Mouse (Mus musculus): Measurements from ENCODE around the gene Cyb5d1. TPM values are rescaled to one million over a fixed set of nuclear protein-coding genes. Genes with fewer than 3 reads are reported as not detected.

Gene Cyb5d1
- polyA plus RNA-seq, 2 experiments = 22.3 to 32.7 TPM

- DNase-seq (ENCODE audit: low spot score) (no peak), ATAC-seq (ENCODE audit: low FRiP score, low read depth) (no peak)
- WGBS = 20% methylated on average over 64 of the region's 66 CpGs
- Histone ChIP-seq H3K4me2 (replicated peaks; ENCODE audit: low read depth, low read length, severe bottlenecking) (peak overlapping the region; percentile 32; the same call in 1 of the 2 replicates), H3K4me3 (replicated peaks; ENCODE audit: low read length) (no peak overlapping the region; the same call in 1 of the 2 replicates), H3K27ac (replicated peaks; ENCODE audit: low read depth, low read length) (no peak overlapping the region), H3K4me1 (ENCODE audit: control insufficient read depth, insufficient read depth, low read length) (peaks cover 28% of the 10 kb centered on the region), H3K36me3 (ENCODE audit: control insufficient read depth, insufficient read depth, low read length) (peaks cover 59% of the 10 kb centered on the region), H3K27me3 (ENCODE audit: control insufficient read depth, insufficient read depth, low read length) (no peaks in the 10 kb centered on the region), H3K9me3 (ENCODE audit: control insufficient read depth, low read length) (no peaks in the 10 kb centered on the region), H3K9ac (ENCODE audit: low read depth, low read length, severe bottlenecking) (peak overlapping the region; percentile 21; the same call in 1 of the 2 replicates)
- no peak for TF ChIP-seq POLR2A (IDR thresholded peaks at IDR 0.05; ENCODE audit: borderline replicate concordance, extremely low read depth, insufficient read depth, insufficient read length)
Observed at GRCm38 (mm10) chr11:69399201-69400082, 4.0 kb upstream of the Cyb5d1 start.

GRCm38 (mm10) chr11:69398486-69399200, 3.2 kb upstream of the Cyb5d1 start:
- DNase-seq (ENCODE audit: low spot score) = no peak
- Histone ChIP-seq H3K36me3 (ENCODE audit: control insufficient read depth, insufficient read depth, low read length) (peaks cover 51% of the 10 kb centered on the region), H3K27ac (replicated peaks; ENCODE audit: low read depth, low read length) (peak overlapping the region; percentile 43; the same call in 1 of the 2 replicates), H3K4me3 (replicated peaks; ENCODE audit: low read length) (peak overlapping the region; percentile 23), H3K4me1 (ENCODE audit: control insufficient read depth, insufficient read depth, low read length) (peaks cover 32% of the 10 kb centered on the region), H3K27me3 (ENCODE audit: control insufficient read depth, insufficient read depth, low read length) (no peaks in the 10 kb centered on the region), H3K4me2 (replicated peaks; ENCODE audit: low read depth, low read length, severe bottlenecking) (peak overlapping the region; percentile 91), H3K9ac (ENCODE audit: low read depth, low read length, severe bottlenecking) (no peak overlapping the region), H3K9me3 (ENCODE audit: control insufficient read depth, low read length) (no peaks in the 10 kb centered on the region)
- ATAC-seq (ENCODE audit: low FRiP score, low read depth) = no peak
- TF ChIP-seq POLR2A (IDR thresholded peaks at IDR 0.05; ENCODE audit: borderline replicate concordance, extremely low read depth, insufficient read depth, insufficient read length) = no peak
- 25% methylated on average over 21 of the region's 21 CpGs for WGBS

GRCm38 (mm10) chr11:69398059-69398458, 2.6 kb upstream of the Cyb5d1 start, which contains the start of gene Tmem88:
Gene Tmem88, minus strand, starts transcription at chr11:69398234.
- Histone ChIP-seq H3K9ac (ENCODE audit: low read depth, low read length, severe bottlenecking) (peak within 1 kb of the TSS; percentile 87), H3K27me3 (ENCODE audit: control insufficient read depth, insufficient read depth, low read length) (no peaks in the 10 kb centered on the region), H3K9me3 (ENCODE audit: control insufficient read depth, low read length) (no peaks in the 10 kb centered on the region), H3K4me2 (replicated peaks; ENCODE audit: low read depth, low read length, severe bottlenecking) (peak within 1 kb of the TSS; percentile 91), H3K4me3 (replicated peaks; ENCODE audit: low read length) (peak within 1 kb of the TSS; percentile 23), H3K27ac (replicated peaks; ENCODE audit: low read depth, low read length) (peak within 1 kb of the TSS; percentile 43), H3K36me3 (ENCODE audit: control insufficient read depth, insufficient read depth, low read length) (peaks cover 46% of the 10 kb centered on the region), H3K4me1 (ENCODE audit: control insufficient read depth, insufficient read depth, low read length) (peaks cover 32% of the 10 kb centered on the region)
- DNase-seq (ENCODE audit: low spot score) (no peak), ATAC-seq (ENCODE audit: low FRiP score, low read depth) (no peak)
- TF ChIP-seq POLR2A (IDR thresholded peaks at IDR 0.05; ENCODE audit: borderline replicate concordance, extremely low read depth, insufficient read depth, insufficient read length) = no peak
- WGBS = 5% methylated on average over 16 of the region's 16 CpGs

GRCm38 (mm10) chr11:69397581-69398057, 2.2 kb upstream of the Cyb5d1 start:
- Histone ChIP-seq H3K27me3 (ENCODE audit: control insufficient read depth, insufficient read depth, low read length) (no peaks in the 10 kb centered on the region), H3K4me1 (ENCODE audit: control insufficient read depth, insufficient read depth, low read length) (peaks cover 32% of the 10 kb centered on the region), H3K36me3 (ENCODE audit: control insufficient read depth, insufficient read depth, low read length) (peaks cover 42% of the 10 kb centered on the region), H3K9me3 (ENCODE audit: control insufficient read depth, low read length) (no peaks in the 10 kb centered on the region), H3K9ac (ENCODE audit: low read depth, low read length, severe bottlenecking) (peak overlapping the region; percentile 46), H3K4me3 (replicated peaks; ENCODE audit: low read length) (peak overlapping the region; percentile 23), H3K27ac (replicated peaks; ENCODE audit: low read depth, low read length) (peak overlapping the region; percentile 43), H3K4me2 (replicated peaks; ENCODE audit: low read depth, low read length, severe bottlenecking) (peak overlapping the region; percentile 91)
- WGBS = 14% methylated on average over 24 of the region's 24 CpGs
- no peak for ATAC-seq (ENCODE audit: low FRiP score, low read depth)
- DNase-seq (ENCODE audit: low spot score) = no peak
- no peak for TF ChIP-seq POLR2A (IDR thresholded peaks at IDR 0.05; ENCODE audit: borderline replicate concordance, extremely low read depth, insufficient read depth, insufficient read length)

- 38% methylated on average over 11 of the region's 11 CpGs for WGBS
- Histone ChIP-seq H3K4me2 (replicated peaks; ENCODE audit: low read depth, low read length, severe bottlenecking) (peak overlapping the region; percentile 91), H3K9ac (ENCODE audit: low read depth, low read length, severe bottlenecking) (peak overlapping the region; percentile 87; the same call in 1 of the 2 replicates), H3K27ac (replicated peaks; ENCODE audit: low read depth, low read length) (0 out of 2 replicates have a peak overlapping the region, but pooled peaks have one; percentile 95), H3K4me1 (ENCODE audit: control insufficient read depth, insufficient read depth, low read length) (peaks cover 32% of the 10 kb centered on the region), H3K9me3 (ENCODE audit: control insufficient read depth, low read length) (no peaks in the 10 kb centered on the region), H3K4me3 (replicated peaks; ENCODE audit: low read length) (peak overlapping the region; percentile 61), H3K27me3 (ENCODE audit: control insufficient read depth, insufficient read depth, low read length) (no peaks in the 10 kb centered on the region), H3K36me3 (ENCODE audit: control insufficient read depth, insufficient read depth, low read length) (peaks cover 35% of the 10 kb centered on the region)
- TF ChIP-seq POLR2A (IDR thresholded peaks at IDR 0.05; ENCODE audit: borderline replicate concordance, extremely low read depth, insufficient read depth, insufficient read length) = no peak
- no peak for DNase-seq (ENCODE audit: low spot score)
- ATAC-seq (ENCODE audit: low FRiP score, low read depth) = no peak
Observed at GRCm38 (mm10) chr11:69396772-69397171, 1.3 kb upstream of the Cyb5d1 start.
